Mouse (Mus musculus): ENCODE measurements around the gene Lhx5.

Lhx5 gene

GRCm38 (mm10) chr5:120465062-120465461, 33.6 kb downstream of the Lhx5 start:
- DNase-seq (ENCODE audit: low read depth, low spot score) = no peak

- peak; percentile 18 for DNase-seq (ENCODE audit: low read depth, low spot score)
Observed at GRCm38 (mm10) chr5:120465860-120466259, 34.4 kb downstream of the Lhx5 start.

- DNase-seq (ENCODE audit: low read depth, low spot score) = no peak
Observed at GRCm38 (mm10) chr5:120467026-120467425, 35.5 kb downstream of the Lhx5 start.

GRCm38 (mm10) chr5:120468336-120468735, 36.8 kb downstream of the Lhx5 start:
- no peak for DNase-seq (ENCODE audit: low read depth, low spot score)

- no peak for DNase-seq (ENCODE audit: low read depth, low spot score)
Observed at GRCm38 (mm10) chr5:120468830-120469229, 37.3 kb downstream of the Lhx5 start.

GRCm38 (mm10) chr5:120471538-120471937, 40.0 kb downstream of the Lhx5 start:
- DNase-seq (ENCODE audit: low read depth, low spot score) = no peak

- DNase-seq (ENCODE audit: low read depth, low spot score) = no peak
Observed at GRCm38 (mm10) chr5:120472770-120473169, 41.3 kb downstream of the Lhx5 start, which contains the start of gene Sdsl. TSS of gene Sdsl (minus strand) at chr5:120472810.

- DNase-seq (ENCODE audit: low read depth, low spot score) = no peak
Observed at GRCm38 (mm10) chr5:120473361-120473760, 41.9 kb downstream of the Lhx5 start.

- DNase-seq (ENCODE audit: low read depth, low spot score) = no peak
Observed at GRCm38 (mm10) chr5:120475861-120476260, 44.4 kb downstream of the Lhx5 start.

- DNase-seq (ENCODE audit: low read depth, low spot score) = no peak
Observed at GRCm38 (mm10) chr5:120476296-120476695, 44.8 kb downstream of the Lhx5 start, which contains the start of gene Sds. TSS of gene Sds (plus strand) at chr5:120476526.

- DNase-seq (ENCODE audit: low read depth, low spot score) = no peak
Observed at GRCm38 (mm10) chr5:120477993-120478392, 46.5 kb downstream of the Lhx5 start.

GRCm38 (mm10) chr5:120479538-120479937, 48.0 kb downstream of the Lhx5 start:
- no peak for DNase-seq (ENCODE audit: low read depth, low spot score)

- DNase-seq (ENCODE audit: low read depth, low spot score) = no peak
Observed at GRCm38 (mm10) chr5:120481205-120481604, 49.7 kb downstream of the Lhx5 start.

GRCm38 (mm10) chr5:120483399-120483798, 51.9 kb downstream of the Lhx5 start:
- DNase-seq (ENCODE audit: low read depth, low spot score) = peak; percentile 22

GRCm38 (mm10) chr5:120487844-120488243, 56.3 kb downstream of the Lhx5 start:
- no peak for DNase-seq (ENCODE audit: low read depth, low spot score)

- DNase-seq (ENCODE audit: low read depth, low spot score) = peak; percentile 68
Observed at GRCm38 (mm10) chr5:120490679-120491192, 59.2 kb downstream of the Lhx5 start.
